In genomic region chr1:187910718-187911117, GRCm38 (mm10) we compare ENCODE assay signal across 10 mouse cellular contexts.
A peak's percentile ranks its signal among the peaks of the same experiment; 100 is the strongest.
DNase-seq lines count a peak whose midpoint lies in the region; ATAC-seq lines count a peak whose summit lies in the region.
"Had no signal": no experiment of that assay in that cellular context is flagged by ENCODE, and none has a peak within 500 bp of the region (broad histone marks: within the 10 kb centered on the region; RNA-seq: fewer than 3 reads in every experiment).

No protein-coding gene starts in this region.

- peaks cover 20% of the 10 kb centered on the region for H3K4me1 ChIP-seq in heart, embryonic 15.5 days (replicated peaks)
- H3K4me1 ChIP-seq in midbrain, embryonic 13.5 days (replicated peaks) = peaks cover 8% of the 10 kb centered on the region; the same call in 1 of the 2 replicates

- peak overlapping the region; percentile 89 for H3K27ac ChIP-seq in heart, embryonic 15.5 days
- no peak overlapping the region for H3K27ac ChIP-seq in midbrain, embryonic 13.5 days
- H3K27ac ChIP-seq: liver, embryonic 14.5 days had no signal

- peak; percentile 82 for ATAC-seq in heart, embryonic 15.5 days (replicated peaks; ENCODE audit: insufficient number of reproducible peaks, insufficient read depth, low FRiP score, low read depth)
- ATAC-seq in midbrain, embryonic 13.5 days = no peak

- peak; percentile 96 for DNase-seq in NIH3T3 (ENCODE audit: low read depth)
- peak; percentile 73 for DNase-seq in adrenal gland, postnatal 14 days
- peak; percentile 26 for DNase-seq in lung, postnatal 36 days
- no peak for DNase-seq in thymus, postnatal 14 days
- no peak for DNase-seq in layer of hippocampus, adult 11-12 months (ENCODE audit: low spot score)
- DNase-seq: cerebellum, adult 9-10 months; kidney, adult 8-10 months had no signal

- no peak overlapping the region for H3K9ac ChIP-seq in heart, embryonic 15.5 days
- H3K9ac ChIP-seq in midbrain, embryonic 13.5 days (replicated peaks) = no peak overlapping the region
- H3K9ac ChIP-seq: liver, embryonic 14.5 days had no signal

- no peak overlapping the region for H3K4me3 ChIP-seq in heart, embryonic 15.5 days
- H3K4me3 ChIP-seq in midbrain, embryonic 13.5 days (replicated peaks) = no peak overlapping the region

- no peaks in the 10 kb centered on the region for H3K27me3 ChIP-seq in heart, embryonic 15.5 days
- no peaks in the 10 kb centered on the region for H3K27me3 ChIP-seq in midbrain, embryonic 13.5 days

- H3K36me3 ChIP-seq in heart, embryonic 15.5 days = no peaks in the 10 kb centered on the region
- H3K36me3 ChIP-seq in midbrain, embryonic 13.5 days = no peaks in the 10 kb centered on the region

- 38% methylated on average over 7 of the region's 7 CpGs for WGBS in heart, embryonic 15.5 days
- WGBS in midbrain, embryonic 13.5 days = 93% methylated on average over 7 of the region's 7 CpGs

- H3K9me3 ChIP-seq in heart, embryonic 15.5 days (replicated peaks) = no peaks in the 10 kb centered on the region
- H3K9me3 ChIP-seq in midbrain, embryonic 13.5 days = no peaks in the 10 kb centered on the region

- H3K4me2 ChIP-seq in heart, embryonic 15.5 days = peak overlapping the region; percentile 33; the same call in 1 of the 2 replicates
- no peak overlapping the region for H3K4me2 ChIP-seq in midbrain, embryonic 13.5 days (replicated peaks)

Comparison
In these comparisons a context has a peak if more than half of its experiments do, and no peak if none do; other contexts are left out.
1. DNase-seq: peak in NIH3T3 (single experiment), adrenal gland, postnatal 14 days (single experiment) and lung, postnatal 36 days (single experiment); none in thymus, postnatal 14 days (single experiment) and layer of hippocampus, adult 11-12 months (single experiment).